Mouse (Mus musculus) megakaryocyte, embryonic 14.5 days (primary cell): ENCODE measurements at regions not wholly inside any gene's neighbourhood (a gene's known extent, or its start where the extent isn't known, plus 50 kb on each side); places are given as distances from the start of the nearest gene placed in this dataset.

Source experiments
- H3K27me3 ChIP-seq: replicated peaks from 2 replicates; pipeline ENCODE3; 2012; ENCODE audit warnings: inconsistent platforms
- H3K36me3 ChIP-seq: replicated peaks from 2 replicates; pipeline ENCODE3; 2012; ENCODE audit warnings: low read length, inconsistent platforms, mixed read lengths
- H3K4me1 ChIP-seq: 2 replicates; pipeline ENCODE4 v1.6.1; 2012; ENCODE audit warnings: inconsistent platforms
- H3K4me3 ChIP-seq: replicated peaks from 2 replicates; pipeline ENCODE3; 2012; ENCODE audit warnings: moderate library complexity, mild to moderate bottlenecking, inconsistent platforms
- H3K9me3 ChIP-seq: 2 replicates; pipeline ENCODE4 v1.6.1; 2012; ENCODE audit warnings: inconsistent platforms
- FLI1 ChIP-seq: IDR thresholded peaks from 2 replicates; pipeline ENCODE4 v1.6.1; 2012; ENCODE audit warnings: low read length, inconsistent platforms, mixed read lengths
- GATA1 ChIP-seq: IDR thresholded peaks from 3 replicates; pipeline ENCODE4 v1.6.1; 2012; ENCODE audit warnings: mixed read lengths, low read length, inconsistent platforms, borderline replicate concordance

DNA sequence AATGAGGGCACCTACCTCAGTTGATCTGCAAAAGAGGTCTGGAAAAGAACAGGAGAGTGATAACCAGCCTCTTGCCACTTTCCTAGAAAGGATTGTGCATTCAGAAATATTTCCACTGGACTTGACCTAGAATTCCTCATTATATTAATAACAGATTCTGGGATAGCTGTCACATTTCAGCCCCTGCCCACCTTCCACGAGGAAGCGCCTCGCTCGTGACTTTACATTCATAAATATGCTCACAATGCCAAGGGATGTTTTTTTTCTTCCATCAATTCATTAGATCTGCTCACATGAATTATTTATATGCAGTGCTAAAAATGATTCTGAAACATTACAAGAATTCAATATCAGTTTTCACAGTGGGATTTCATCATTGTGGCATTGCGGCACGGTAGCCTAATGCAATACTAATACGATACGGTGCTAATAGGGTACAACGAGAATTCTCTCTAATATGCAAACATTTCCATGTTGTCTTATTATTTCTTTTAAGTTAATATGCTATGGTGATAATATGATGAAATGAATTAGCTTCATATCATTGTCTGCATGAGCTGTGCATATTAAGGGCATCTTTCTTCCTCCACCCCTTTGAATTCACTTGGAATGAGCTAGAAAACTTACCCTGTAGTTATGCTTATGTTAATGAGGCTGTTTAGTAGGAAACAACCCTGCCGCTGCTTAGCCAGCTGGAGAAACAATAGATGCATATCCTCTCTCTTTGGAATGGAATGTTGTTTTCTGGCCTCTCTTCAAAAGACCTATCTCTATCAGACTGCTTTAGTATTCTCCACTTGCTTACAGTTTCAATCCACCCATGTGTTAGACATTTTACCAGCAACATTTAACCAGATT is 235.8 kb upstream of the Ptbp2 start:
- no peaks in the 10 kb centered on the region for H3K27me3 ChIP-seq
- H3K36me3 ChIP-seq: no peaks in the 10 kb centered on the region
- TF ChIP-seq FLI1: no peak
- TF ChIP-seq GATA1: no peak
- no peaks in the 10 kb centered on the region for H3K4me1 ChIP-seq
- H3K9me3 ChIP-seq: peaks cover 23% of the 10 kb centered on the region
- no peak overlapping the region for H3K4me3 ChIP-seq

GRCm38 (mm10) chr3:120015376-120015775 is 231.1 kb upstream of the Ptbp2 start:
- H3K27me3 ChIP-seq: no peaks in the 10 kb centered on the region
- no peak overlapping the region for H3K4me3 ChIP-seq
- no peaks in the 10 kb centered on the region for H3K4me1 ChIP-seq
- TF ChIP-seq GATA1: no peak
- TF ChIP-seq FLI1: no peak
- peaks cover 35% of the 10 kb centered on the region for H3K9me3 ChIP-seq
- no peaks in the 10 kb centered on the region for H3K36me3 ChIP-seq

- TF ChIP-seq FLI1 (no peak), GATA1 (no peak)
- Histone ChIP-seq H3K9me3 (peaks cover 34% of the 10 kb centered on the region), H3K36me3 (no peaks in the 10 kb centered on the region), H3K27me3 (no peaks in the 10 kb centered on the region), H3K4me3 (no peak overlapping the region), H3K4me1 (no peaks in the 10 kb centered on the region)
Observed at GRCm38 (mm10) chr3:120011861-120012260, 227.6 kb upstream of the Ptbp2 start.

GRCm38 (mm10) chr3:120008110-120008509 is 223.8 kb upstream of the Ptbp2 start:
- TF ChIP-seq FLI1 (no peak), GATA1 (no peak)
- no peaks in the 10 kb centered on the region for H3K4me1 ChIP-seq
- peaks cover 36% of the 10 kb centered on the region for H3K9me3 ChIP-seq
- no peaks in the 10 kb centered on the region for H3K36me3 ChIP-seq
- no peaks in the 10 kb centered on the region for H3K27me3 ChIP-seq
- H3K4me3 ChIP-seq: no peak overlapping the region

GRCm38 (mm10) chr3:120004588-120004987 is 220.3 kb upstream of the Ptbp2 start:
- Histone ChIP-seq H3K4me3 (no peak overlapping the region), H3K27me3 (no peaks in the 10 kb centered on the region), H3K36me3 (no peaks in the 10 kb centered on the region), H3K9me3 (peaks cover 29% of the 10 kb centered on the region), H3K4me1 (no peaks in the 10 kb centered on the region)
- TF ChIP-seq FLI1 (no peak), GATA1 (no peak)

- H3K9me3 ChIP-seq: peaks cover 47% of the 10 kb centered on the region
- TF ChIP-seq GATA1 (no peak), FLI1 (no peak)
- H3K4me3 ChIP-seq: no peak overlapping the region
Observed at GRCm38 (mm10) chr3:120000281-120000680, 216.0 kb upstream of the Ptbp2 start.

GRCm38 (mm10) chr3:119996258-119996988 is 212.2 kb upstream of the Ptbp2 start:
- H3K9me3 ChIP-seq: peaks cover 45% of the 10 kb centered on the region

More at GRCm38 (mm10) chr3:120000281-120000680, 216.0 kb upstream of the Ptbp2 start:
- Histone ChIP-seq H3K27me3 (no peaks in the 10 kb centered on the region), H3K4me1 (no peaks in the 10 kb centered on the region), H3K36me3 (no peaks in the 10 kb centered on the region)

DNA sequence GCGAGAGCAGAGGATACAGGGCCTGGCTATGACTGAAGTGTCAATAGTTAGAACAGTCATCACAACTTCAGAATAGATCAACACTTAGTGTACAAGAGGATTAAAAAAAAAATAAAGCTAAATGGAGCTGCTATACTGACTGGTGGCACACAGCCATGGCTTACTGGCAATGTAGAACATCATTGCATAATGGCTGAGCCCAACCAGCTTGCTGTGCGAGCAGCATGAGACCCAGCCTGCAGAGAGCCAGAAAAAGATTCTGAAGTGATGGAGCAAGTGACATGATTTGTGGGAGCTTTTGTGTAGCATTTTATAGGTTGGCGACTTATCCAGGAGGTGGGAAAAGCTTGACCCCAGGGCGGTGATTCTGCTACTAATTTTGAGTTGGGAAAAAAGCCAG is 211.5 kb upstream of the Ptbp2 start:
- Histone ChIP-seq H3K4me3 (no peak overlapping the region), H3K27me3 (no peaks in the 10 kb centered on the region), H3K9me3 (peaks cover 43% of the 10 kb centered on the region), H3K36me3 (no peaks in the 10 kb centered on the region), H3K4me1 (no peaks in the 10 kb centered on the region)
- TF ChIP-seq FLI1: no peak
- no peak for TF ChIP-seq GATA1

More at GRCm38 (mm10) chr3:119996258-119996988, 212.2 kb upstream of the Ptbp2 start:
- no peak for TF ChIP-seq FLI1
- TF ChIP-seq GATA1: no peak
- H3K36me3 ChIP-seq: no peaks in the 10 kb centered on the region
- H3K27me3 ChIP-seq: no peaks in the 10 kb centered on the region
- H3K4me3 ChIP-seq: no peak overlapping the region
- no peaks in the 10 kb centered on the region for H3K4me1 ChIP-seq

DNA sequence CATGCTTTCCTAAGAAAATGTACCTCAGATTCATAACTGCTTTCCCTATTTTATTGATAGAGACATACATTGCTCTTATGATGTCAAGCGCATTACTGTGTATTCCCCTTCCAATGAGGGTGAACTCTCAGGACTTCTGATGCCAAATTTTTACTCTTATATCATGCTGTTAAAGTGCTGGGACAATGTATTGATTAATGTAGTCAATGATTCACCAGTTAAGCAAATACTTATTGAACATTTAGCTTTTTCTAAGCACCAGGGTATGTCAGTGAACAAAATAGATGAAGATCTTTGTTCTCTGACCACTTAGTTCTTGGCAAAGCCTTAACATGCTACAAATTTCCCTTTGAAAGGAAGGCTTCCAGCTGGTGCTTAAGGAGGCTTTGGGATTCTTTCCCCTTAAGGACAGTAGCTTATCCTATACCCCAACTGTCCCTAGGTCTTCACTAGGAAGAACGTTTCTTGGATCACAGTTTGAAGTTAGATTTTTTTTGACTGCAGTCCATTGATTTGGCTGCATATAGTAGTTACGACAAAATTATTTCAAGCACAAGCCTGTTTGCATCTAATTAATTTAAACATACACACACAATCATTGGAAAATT is 203.1 kb upstream of the Ptbp2 start:
- H3K36me3 ChIP-seq: no peaks in the 10 kb centered on the region
- 0 out of 2 replicates have a peak, but pooled peaks cover 10% of the 10 kb centered on the region for H3K9me3 ChIP-seq
- TF ChIP-seq GATA1: no peak
- no peak overlapping the region for H3K4me3 ChIP-seq
- H3K4me1 ChIP-seq: no peaks in the 10 kb centered on the region
- no peaks in the 10 kb centered on the region for H3K27me3 ChIP-seq
